Mouse (Mus musculus) ES-E14 (cell line): Measurements from ENCODE around the gene Tfdp1.

Source experiments
- MAFK ChIP-seq: IDR thresholded peaks from 2 replicates; pipeline ENCODE4 v1.6.1; 2014; ENCODE audit warnings: mild to moderate bottlenecking, low read depth, low read length, inconsistent platforms; ENCODE audit not compliant: insufficient read depth
- ZC3H11A ChIP-seq: IDR thresholded peaks from 2 replicates; pipeline ENCODE4 v1.6.1; 2012; ENCODE audit warnings: low read depth, mild to moderate bottlenecking, inconsistent platforms, low read length, borderline replicate concordance

- no peak for TF ChIP-seq MAFK
- no peak for TF ChIP-seq ZC3H11A
Measured at GRCm38 (mm10) chr8:13293677-13294470, 44.7 kb upstream of the Tfdp1 start.
